Mouse (Mus musculus): ENCODE measurements around the gene P2ry6. TPM values are rescaled to one million over a fixed set of nuclear protein-coding genes. Genes with fewer than 3 reads are reported as not detected.

Gene P2ry6
- polyA plus RNA-seq, 1 experiment from 2014 or later = 2.3 TPM

GRCm38 (mm10) chr7:100941169-100941568 is 33.3 kb downstream of the P2ry6 start:
- Histone ChIP-seq H3K4me1 (ENCODE audit: control insufficient read depth, insufficient read depth, low read length) (peaks cover 15% of the 10 kb centered on the region; the same call in 1 of the 2 replicates), H3K27me3 (replicated peaks; ENCODE audit: control insufficient read depth, insufficient read depth, low read length) (no peaks in the 10 kb centered on the region), H3K9me3 (replicated peaks; ENCODE audit: control insufficient read depth, low read length) (no peaks in the 10 kb centered on the region), H3K27ac (ENCODE audit: low read depth, low read length) (no peak overlapping the region), H3K36me3 (ENCODE audit: control insufficient read depth, insufficient read depth, low read length) (no peaks in the 10 kb centered on the region), H3K4me2 (ENCODE audit: low read length) (no peak overlapping the region), H3K4me3 (ENCODE audit: low read depth, low read length) (no peak overlapping the region), H3K9ac (ENCODE audit: low read length) (no peak overlapping the region)
- DNase-seq (ENCODE audit: low spot score) (no peak), ATAC-seq (no peak)
- WGBS = 35% methylated on average over 5 of the region's 5 CpGs

GRCm38 (mm10) chr7:100938106-100938505 is 36.3 kb downstream of the P2ry6 start:
- peaks cover 9% of the 10 kb centered on the region; the same call in 1 of the 2 replicates for H3K4me1 ChIP-seq (ENCODE audit: control insufficient read depth, insufficient read depth, low read length)
- no peaks in the 10 kb centered on the region for H3K27me3 ChIP-seq (replicated peaks; ENCODE audit: control insufficient read depth, insufficient read depth, low read length)
- WGBS = 85% methylated on average over 16 of the region's 16 CpGs
- DNase-seq (ENCODE audit: low spot score) (no peak), ATAC-seq (no peak)
- no peaks in the 10 kb centered on the region for H3K36me3 ChIP-seq (ENCODE audit: control insufficient read depth, insufficient read depth, low read length)
- no peak overlapping the region for H3K27ac ChIP-seq (ENCODE audit: low read depth, low read length)
- no peak overlapping the region for H3K4me2 ChIP-seq (ENCODE audit: low read length)
- H3K9ac ChIP-seq (ENCODE audit: low read length) = no peak overlapping the region
- H3K9me3 ChIP-seq (replicated peaks; ENCODE audit: control insufficient read depth, low read length) = no peaks in the 10 kb centered on the region
- H3K4me3 ChIP-seq (ENCODE audit: low read depth, low read length) = no peak overlapping the region

GRCm38 (mm10) chr7:100937481-100937880 is 37.0 kb downstream of the P2ry6 start:
- no peak overlapping the region for H3K9ac ChIP-seq (ENCODE audit: low read length)
- no peak overlapping the region for H3K4me3 ChIP-seq (ENCODE audit: low read depth, low read length)
- WGBS = 86% methylated on average over 3 of the region's 3 CpGs
- no peak overlapping the region for H3K27ac ChIP-seq (ENCODE audit: low read depth, low read length)
- H3K36me3 ChIP-seq (ENCODE audit: control insufficient read depth, insufficient read depth, low read length) = no peaks in the 10 kb centered on the region
- DNase-seq (ENCODE audit: low spot score) = no peak
- H3K9me3 ChIP-seq (replicated peaks; ENCODE audit: control insufficient read depth, low read length) = no peaks in the 10 kb centered on the region
- peaks cover 2% of the 10 kb centered on the region; the same call in 1 of the 2 replicates for H3K4me1 ChIP-seq (ENCODE audit: control insufficient read depth, insufficient read depth, low read length)
- no peaks in the 10 kb centered on the region for H3K27me3 ChIP-seq (replicated peaks; ENCODE audit: control insufficient read depth, insufficient read depth, low read length)
- no peak overlapping the region for H3K4me2 ChIP-seq (ENCODE audit: low read length)
- ATAC-seq = no peak

- 0 out of 2 replicates have a peak, but pooled peaks cover 6% of the 10 kb centered on the region for H3K27me3 ChIP-seq (replicated peaks; ENCODE audit: control insufficient read depth, insufficient read depth, low read length)
These were observed 40.9 kb downstream of the P2ry6 start for GRCm38 (mm10) chr7:100933520-100933919.

GRCm38 (mm10) chr7:100932481-100933007 is 41.9 kb downstream of the P2ry6 start:
- Histone ChIP-seq H3K4me2 (ENCODE audit: low read length) (peak overlapping the region; percentile 92), H3K27ac (ENCODE audit: low read depth, low read length) (peak overlapping the region; percentile 89), H3K36me3 (ENCODE audit: control insufficient read depth, insufficient read depth, low read length) (no peaks in the 10 kb centered on the region), H3K9me3 (replicated peaks; ENCODE audit: control insufficient read depth, low read length) (no peaks in the 10 kb centered on the region), H3K27me3 (replicated peaks; ENCODE audit: control insufficient read depth, insufficient read depth, low read length) (0 out of 2 replicates have a peak, but pooled peaks cover 6% of the 10 kb centered on the region), H3K9ac (ENCODE audit: low read length) (peak overlapping the region; percentile 74), H3K4me3 (ENCODE audit: low read depth, low read length) (peak overlapping the region; percentile 51), H3K4me1 (ENCODE audit: control insufficient read depth, insufficient read depth, low read length) (peaks cover 28% of the 10 kb centered on the region)
- under 1% methylated on average over 27 of the region's 27 CpGs for WGBS
- DNase-seq (ENCODE audit: low spot score) (peak; percentile 93), ATAC-seq (peak; percentile 88)

More at GRCm38 (mm10) chr7:100933520-100933919, 40.9 kb downstream of the P2ry6 start:
- Histone ChIP-seq H3K9me3 (replicated peaks; ENCODE audit: control insufficient read depth, low read length) (no peaks in the 10 kb centered on the region), H3K27ac (ENCODE audit: low read depth, low read length) (no peak overlapping the region), H3K4me1 (ENCODE audit: control insufficient read depth, insufficient read depth, low read length) (peaks cover 19% of the 10 kb centered on the region), H3K9ac (ENCODE audit: low read length) (no peak overlapping the region), H3K4me2 (ENCODE audit: low read length) (no peak overlapping the region), H3K36me3 (ENCODE audit: control insufficient read depth, insufficient read depth, low read length) (no peaks in the 10 kb centered on the region), H3K4me3 (ENCODE audit: low read depth, low read length) (no peak overlapping the region)
- ATAC-seq (no peak), DNase-seq (ENCODE audit: low spot score) (no peak)

- Histone ChIP-seq H3K36me3 (ENCODE audit: control insufficient read depth, insufficient read depth, low read length) (no peaks in the 10 kb centered on the region), H3K9ac (ENCODE audit: low read length) (peak within 1 kb of the TSS; percentile 74), H3K27ac (ENCODE audit: low read depth, low read length) (peak within 1 kb of the TSS; percentile 89), H3K27me3 (replicated peaks; ENCODE audit: control insufficient read depth, insufficient read depth, low read length) (0 out of 2 replicates have a peak, but pooled peaks cover 6% of the 10 kb centered on the region), H3K4me3 (ENCODE audit: low read depth, low read length) (peak within 1 kb of the TSS; percentile 51), H3K9me3 (replicated peaks; ENCODE audit: control insufficient read depth, low read length) (no peaks in the 10 kb centered on the region), H3K4me2 (ENCODE audit: low read length) (peak within 1 kb of the TSS; percentile 92), H3K4me1 (ENCODE audit: control insufficient read depth, insufficient read depth, low read length) (peaks cover 34% of the 10 kb centered on the region)
- ATAC-seq (peak; percentile 82), DNase-seq (ENCODE audit: low spot score) (peak; percentile 85)
- WGBS = under 1% methylated on average over 35 of the region's 35 CpGs
These were observed 42.4 kb downstream of the P2ry6 start, which contains the start of gene Arhgef17 for GRCm38 (mm10) chr7:100931926-100932480. TSS of gene Arhgef17 (minus strand) at chr7:100932107.

- no peak for DNase-seq (ENCODE audit: low spot score)
- Histone ChIP-seq H3K9me3 (replicated peaks; ENCODE audit: control insufficient read depth, low read length) (no peaks in the 10 kb centered on the region), H3K27me3 (replicated peaks; ENCODE audit: control insufficient read depth, insufficient read depth, low read length) (0 out of 2 replicates have a peak, but pooled peaks cover 6% of the 10 kb centered on the region), H3K36me3 (ENCODE audit: control insufficient read depth, insufficient read depth, low read length) (no peaks in the 10 kb centered on the region), H3K4me3 (ENCODE audit: low read depth, low read length) (peak overlapping the region; percentile 51), H3K4me2 (ENCODE audit: low read length) (peak overlapping the region; percentile 92), H3K27ac (ENCODE audit: low read depth, low read length) (peak overlapping the region; percentile 89), H3K4me1 (ENCODE audit: control insufficient read depth, insufficient read depth, low read length) (peaks cover 39% of the 10 kb centered on the region), H3K9ac (ENCODE audit: low read length) (peak overlapping the region; percentile 74)
- peak; percentile 33 for ATAC-seq
- 0% methylated on average over 48 of the region's 73 CpGs for WGBS
These were observed 43.0 kb downstream of the P2ry6 start for GRCm38 (mm10) chr7:100931316-100931925.

GRCm38 (mm10) chr7:100930619-100931315 is 43.7 kb downstream of the P2ry6 start:
- peak overlapping the region; percentile 74 for H3K9ac ChIP-seq (ENCODE audit: low read length)
- H3K4me2 ChIP-seq (ENCODE audit: low read length) = peak overlapping the region; percentile 92
- peak; percentile 39 for DNase-seq (ENCODE audit: low spot score)
- ATAC-seq = no peak
- H3K4me3 ChIP-seq (ENCODE audit: low read depth, low read length) = peak overlapping the region; percentile 51
- 0 out of 2 replicates have a peak, but pooled peaks cover 6% of the 10 kb centered on the region for H3K27me3 ChIP-seq (replicated peaks; ENCODE audit: control insufficient read depth, insufficient read depth, low read length)
- H3K27ac ChIP-seq (ENCODE audit: low read depth, low read length) = no peak overlapping the region
- peaks cover 45% of the 10 kb centered on the region for H3K4me1 ChIP-seq (ENCODE audit: control insufficient read depth, insufficient read depth, low read length)
- 4% methylated on average over 51 of the region's 53 CpGs for WGBS
- H3K9me3 ChIP-seq (replicated peaks; ENCODE audit: control insufficient read depth, low read length) = no peaks in the 10 kb centered on the region
- no peaks in the 10 kb centered on the region for H3K36me3 ChIP-seq (ENCODE audit: control insufficient read depth, insufficient read depth, low read length)
